Mouse (Mus musculus): ENCODE measurements at regions not wholly inside any gene's neighbourhood (a gene's known extent, or its start where the extent isn't known, plus 50 kb on each side); places are given as distances from the start of the nearest gene placed in this dataset.

- 0 out of 2 replicates have a peak, but pooled peaks have one; percentile 13 for TF ChIP-seq CTCF (IDR thresholded peaks at IDR 0.05)
- no peak for TF ChIP-seq POLR2A (IDR thresholded peaks at IDR 0.05; ENCODE audit: insufficient read depth, low read depth, low read length)
These were observed 96.0 kb upstream of the Tacstd2 start for GRCm38 (mm10) chr6:67631617-67632016.
